Mouse (Mus musculus) T-helper 1 cell (primary cell): ENCODE measurements around the gene Grid2.

ENCODE experiments used
- in situ Hi-C: fragments of 300-600 bp; cut with MboI, MseI; formaldehyde crosslinking; loops from one replicate; pipeline ENCODE4 v1.15.1; 2025; ENCODE audit warnings: high pct_unique_total_duplicates

The Grid2 gene

GRCm38 (mm10) chr6:64596835-64597234 is 1341.2 kb downstream of the Grid2 start:
- in situ Hi-C loops = no loop called here

DNA sequence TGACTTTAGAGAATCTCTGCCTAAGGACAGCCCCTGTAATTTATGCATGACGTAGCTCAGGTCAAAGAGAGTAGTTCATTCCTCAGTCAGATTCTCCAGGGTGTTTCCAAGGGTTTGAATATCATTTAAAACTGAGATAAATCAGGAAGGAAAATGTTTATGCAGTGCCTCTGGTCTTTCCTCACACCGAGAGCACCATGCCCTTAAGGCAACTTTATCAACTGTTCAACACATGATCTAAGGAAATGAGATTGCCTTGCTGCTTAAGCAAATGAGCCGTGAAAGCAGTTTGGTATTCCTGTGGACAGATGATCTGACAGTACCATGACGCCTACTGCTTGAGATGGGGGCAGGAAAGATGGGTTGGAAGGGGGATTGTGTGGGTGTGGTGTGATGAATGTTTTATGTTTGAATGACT is 1342.5 kb downstream of the Grid2 start:
- in situ Hi-C loops = no loop called here

DNA sequence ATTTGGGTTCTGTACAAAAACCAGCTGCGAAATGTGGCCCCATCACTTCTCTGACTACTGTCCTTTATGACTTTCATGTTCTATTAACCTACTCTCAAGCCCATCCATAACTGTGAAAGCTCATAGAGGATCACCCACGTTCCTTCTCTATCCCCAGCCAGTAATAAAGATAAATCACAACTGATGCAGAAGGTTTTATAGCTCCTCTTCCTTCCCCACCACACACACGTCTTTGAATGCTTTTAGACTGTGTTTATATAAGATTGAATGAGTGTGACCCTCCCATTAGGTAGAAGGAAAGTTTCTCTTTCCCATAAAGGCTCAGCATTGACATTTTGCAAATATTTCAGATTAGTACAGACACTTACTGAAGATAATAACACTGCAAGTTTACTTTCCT is 1350.1 kb downstream of the Grid2 start:
- in situ Hi-C loops = no loop called here

DNA sequence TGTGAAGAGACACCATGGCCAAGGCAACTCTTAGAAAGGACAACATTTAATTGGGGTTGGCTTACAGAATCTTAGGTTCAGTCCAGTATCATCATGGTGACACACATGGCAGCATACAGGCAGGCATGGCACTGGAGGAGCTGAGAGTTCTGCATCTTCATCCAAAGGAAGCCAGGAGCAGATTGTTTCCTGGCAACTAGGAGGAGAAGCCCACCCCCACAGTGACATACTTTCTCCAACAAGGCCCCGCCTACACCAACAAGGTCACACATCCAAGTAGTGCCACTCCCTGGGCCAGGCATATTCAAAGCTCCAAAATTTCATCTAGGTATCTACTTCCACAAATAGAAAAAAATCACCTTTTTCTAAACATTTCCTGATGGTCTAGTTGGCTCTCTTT is 1351.4 kb downstream of the Grid2 start:
- in situ Hi-C loops = no loop called here

- in situ Hi-C loops = no loop called here
Measured at GRCm38 (mm10) chr6:64607942-64608341, 1352.3 kb downstream of the Grid2 start.

- in situ Hi-C loops = no loop called here
Measured at GRCm38 (mm10) chr6:64616843-64617242, 1361.2 kb downstream of the Grid2 start.

GRCm38 (mm10) chr6:64617417-64618135 is 1361.9 kb downstream of the Grid2 start:
- in situ Hi-C loops = no loop called here

DNA sequence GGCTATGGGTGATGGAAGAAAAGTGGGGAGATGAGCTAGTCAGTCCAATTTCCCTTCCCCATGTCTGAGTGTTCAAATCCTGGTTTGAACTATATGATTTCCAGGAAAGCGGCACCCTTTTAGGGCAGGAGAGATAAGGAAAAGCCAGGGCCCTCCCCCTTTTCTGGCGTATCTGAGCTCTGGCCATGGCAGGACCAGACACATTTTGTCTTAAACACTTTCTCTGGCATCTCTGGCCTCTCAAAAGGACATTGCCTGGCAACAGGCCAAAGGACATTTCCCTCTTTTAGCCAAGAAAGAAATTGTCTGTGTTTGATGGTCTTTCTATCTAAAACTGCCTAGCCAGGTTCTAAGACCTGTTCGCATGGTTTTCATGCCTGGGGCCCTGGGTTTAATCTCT is 1367.7 kb downstream of the Grid2 start:
- in situ Hi-C loops = no loop called here

GRCm38 (mm10) chr6:64647661-64648060 is 1392.0 kb downstream of the Grid2 start:
- in situ Hi-C loops = no loop called here

GRCm38 (mm10) chr6:64648196-64648595 is 1392.5 kb downstream of the Grid2 start:
- in situ Hi-C loops = no loop called here

- in situ Hi-C loops = no loop called here
Measured at GRCm38 (mm10) chr6:64649296-64650226, 1393.9 kb downstream of the Grid2 start.

DNA sequence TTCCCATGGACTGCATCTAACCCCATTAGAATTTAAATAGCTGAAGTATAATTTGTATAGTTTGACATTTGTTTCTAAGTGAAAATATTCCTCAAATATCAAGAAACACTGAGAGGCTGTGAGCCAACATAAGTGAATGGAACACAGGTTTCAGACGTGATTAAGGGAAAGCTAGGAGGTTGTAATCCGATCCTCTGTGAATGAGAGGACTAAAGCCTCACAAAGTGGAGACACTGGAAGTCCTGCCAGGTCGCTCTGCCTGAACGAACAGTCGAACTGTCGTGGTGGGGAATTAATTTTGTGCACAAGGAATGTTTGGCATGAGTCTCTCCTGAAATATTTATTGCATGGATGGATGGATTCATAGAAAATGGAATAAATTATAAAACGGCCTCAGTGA is 1395.1 kb downstream of the Grid2 start:
- in situ Hi-C loops = no loop called here

DNA sequence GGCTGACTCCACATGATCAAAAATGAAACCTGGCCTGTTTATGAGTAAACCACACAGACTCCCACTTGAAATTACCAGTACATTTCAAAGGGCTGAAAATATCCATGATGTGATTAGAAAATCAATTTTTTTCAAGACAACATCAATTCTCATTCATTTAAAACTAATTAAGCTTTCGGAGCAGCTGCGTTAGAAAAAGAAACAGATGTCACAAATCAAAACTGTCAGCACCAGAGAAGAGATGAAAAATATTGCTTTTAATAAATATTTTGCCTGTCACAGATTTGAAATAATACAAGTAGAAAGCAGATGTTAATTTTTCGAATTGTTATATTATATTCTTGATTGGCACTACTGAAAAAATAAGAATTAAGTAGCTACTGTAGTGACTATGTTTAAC is 1415.3 kb downstream of the Grid2 start:
- in situ Hi-C loops = no loop called here

GRCm38 (mm10) chr6:64678815-64679214 is 1423.1 kb downstream of the Grid2 start:
- in situ Hi-C loops = no loop called here

DNA sequence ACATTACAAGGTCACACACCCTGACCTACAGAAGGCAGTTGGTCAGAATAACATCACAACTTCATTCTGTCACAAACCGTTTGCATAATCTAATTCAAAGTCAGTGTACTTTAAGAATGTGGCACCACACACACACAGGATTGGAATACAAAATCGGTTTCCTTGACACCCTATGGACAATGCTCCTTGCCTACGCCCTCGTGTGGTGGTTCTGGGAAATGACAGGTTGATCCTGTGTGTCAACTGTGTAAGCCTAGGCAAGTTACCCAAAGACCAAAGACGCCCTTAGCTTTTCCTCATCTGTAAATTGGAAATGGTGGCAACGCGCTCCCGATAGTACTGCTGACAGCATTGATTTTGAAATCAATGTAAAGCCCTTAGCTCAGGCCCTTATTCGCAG is 1428.3 kb downstream of the Grid2 start:
- in situ Hi-C loops = no loop called here

DNA sequence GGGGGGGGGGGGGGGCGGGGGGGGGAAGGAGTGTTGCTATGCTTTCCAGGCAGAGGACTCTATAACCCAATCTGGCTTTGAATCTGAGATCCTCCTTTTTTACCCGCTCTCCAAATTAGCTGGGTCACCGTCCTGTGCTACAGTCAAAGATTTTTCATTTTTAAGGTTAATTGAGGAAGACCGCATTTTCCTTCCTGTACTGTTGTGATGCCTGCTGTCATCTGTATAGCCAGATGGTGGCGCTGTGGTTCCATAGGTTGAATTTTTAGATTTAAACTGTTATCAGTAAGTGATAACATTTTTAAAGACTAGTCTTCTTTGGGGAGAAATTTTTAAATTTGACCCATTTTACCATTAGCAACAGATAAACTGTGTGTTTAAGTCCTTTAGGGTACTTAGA is 1429.3 kb downstream of the Grid2 start:
- in situ Hi-C loops = no loop called here

DNA sequence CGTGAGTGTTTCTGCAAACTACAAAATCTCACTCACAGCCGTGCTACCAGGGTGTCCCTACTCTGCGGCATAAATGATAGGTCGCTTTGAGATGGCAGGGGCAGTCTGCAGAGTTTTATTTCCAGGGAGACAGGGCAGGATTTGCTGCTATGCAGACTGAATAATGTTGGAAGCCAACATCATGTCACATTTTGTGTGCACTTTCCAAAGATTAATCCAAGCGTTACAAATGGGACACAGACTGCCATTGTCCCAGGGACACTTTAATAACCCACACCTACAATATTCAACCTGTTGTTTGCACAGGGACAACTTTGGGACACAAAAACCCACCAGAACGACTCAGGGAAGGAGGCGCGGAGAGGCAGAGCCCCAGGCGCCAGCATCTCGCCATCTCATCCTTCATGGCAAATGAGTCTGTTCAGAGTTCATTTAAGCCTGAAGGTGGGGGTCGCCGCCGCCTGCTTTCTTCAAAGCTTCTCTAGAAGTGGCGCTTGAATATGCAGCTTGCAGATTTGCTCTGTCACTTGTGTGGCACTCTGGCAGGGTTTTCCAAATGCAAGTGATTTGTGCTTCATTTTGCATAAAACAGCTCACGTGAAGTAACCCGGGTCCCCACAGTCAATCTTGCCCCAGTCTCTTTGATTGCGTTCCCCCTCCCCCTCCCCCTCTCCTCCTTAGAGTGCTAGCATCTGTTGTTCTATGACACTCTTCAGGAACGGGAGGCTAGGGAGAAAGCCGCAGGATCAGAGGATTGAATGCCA is 1432.7 kb downstream of the Grid2 start:
- in situ Hi-C loops = no loop called here

- in situ Hi-C loops = no loop called here
Measured at GRCm38 (mm10) chr6:64694688-64695087, 1439.0 kb downstream of the Grid2 start.

DNA sequence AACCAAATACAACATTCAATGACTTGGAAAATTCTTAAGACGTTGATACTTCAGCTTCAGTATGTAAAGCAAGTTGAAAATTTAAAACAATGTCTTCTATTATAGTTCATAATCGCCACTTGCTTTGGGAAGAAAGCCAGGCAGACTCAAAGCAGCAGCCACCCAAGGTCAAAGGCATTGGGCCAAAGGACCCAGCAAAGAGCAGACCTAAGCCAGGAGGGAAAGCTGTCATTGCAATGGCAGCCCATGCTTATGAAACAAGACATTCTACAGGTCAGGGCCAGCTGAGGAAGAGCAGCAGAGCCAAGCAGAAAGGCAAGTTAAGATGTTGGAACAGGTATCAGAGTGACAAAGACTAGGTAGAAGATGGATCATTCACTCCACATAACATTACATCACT is 1448.0 kb downstream of the Grid2 start:
- in situ Hi-C loops = no loop called here

DNA sequence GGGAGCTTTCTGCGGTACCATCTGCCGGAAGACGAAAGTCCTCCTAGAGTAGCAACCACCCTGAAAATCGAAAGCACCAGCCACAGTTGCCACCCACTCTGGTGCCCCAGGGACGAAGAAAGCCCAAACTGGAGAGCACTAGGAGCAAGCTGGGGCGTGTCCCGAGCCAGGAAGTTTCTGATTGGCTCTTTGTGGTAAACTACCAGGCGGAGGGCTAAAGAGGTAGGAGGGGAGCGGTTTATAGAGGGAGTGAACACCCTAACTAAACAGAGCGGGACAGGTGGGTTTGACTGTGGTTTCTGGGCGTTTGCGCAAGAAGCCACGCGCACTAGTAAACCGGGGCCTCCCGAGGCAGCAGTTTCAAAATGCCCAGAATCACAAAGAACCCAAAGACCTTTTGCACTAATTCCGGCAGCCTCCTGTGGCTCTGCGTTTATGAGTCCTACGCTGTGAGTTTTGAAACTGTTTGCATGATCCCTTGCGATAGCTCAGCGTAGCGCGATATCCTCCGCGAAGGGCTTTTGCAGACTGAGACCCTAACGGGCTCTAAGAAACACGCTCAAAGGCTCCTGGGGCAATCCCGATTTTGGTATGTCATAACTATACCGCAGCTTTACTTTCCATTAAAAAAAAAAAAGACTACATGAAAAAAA is 1472.2 kb downstream of the Grid2 start:
- in situ Hi-C loops = no loop called here

DNA sequence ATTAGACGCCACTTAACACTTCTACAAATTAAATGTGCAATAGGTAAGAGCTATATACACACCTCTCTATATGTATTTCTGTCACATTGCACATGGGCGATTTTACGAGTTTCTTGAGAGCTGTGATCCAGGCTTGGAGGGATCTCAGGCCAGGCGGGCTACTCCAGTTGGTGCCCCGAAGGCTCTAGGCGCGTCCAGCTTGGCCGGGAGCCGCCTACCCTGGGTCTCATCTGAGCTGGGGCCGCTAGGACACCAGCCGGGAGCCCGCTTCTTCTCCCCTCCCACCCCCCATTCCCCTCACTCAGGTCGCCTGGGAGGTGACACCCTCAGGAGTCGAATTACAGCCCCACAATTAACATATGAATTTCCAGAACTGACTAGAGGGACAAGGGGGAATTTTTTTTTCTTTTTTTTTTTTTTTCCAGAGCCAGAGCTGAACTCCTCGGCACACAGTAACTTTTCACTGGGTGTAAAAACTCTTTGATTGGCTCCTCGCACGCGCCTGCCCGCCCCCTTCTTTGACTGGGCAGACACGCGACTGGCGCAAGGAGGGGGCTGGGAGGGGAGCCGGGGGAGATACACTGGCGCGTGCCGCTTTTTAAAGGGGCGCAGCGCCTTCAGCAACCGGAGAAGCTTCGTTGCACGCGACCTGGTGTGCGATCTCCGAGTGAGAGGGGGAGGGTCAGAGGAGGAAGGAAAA is 1473.0 kb downstream of the Grid2 start, which contains the start of gene Atoh1:
Gene Atoh1 (plus strand): TSS at position 627 of the 700 bp plus-strand sequence.
- in situ Hi-C loops = no loop called here
